Mouse (Mus musculus) gonadal fat pad, adult 2 months (tissue): ENCODE results near the gene Ptgir. TPM values are rescaled to one million over a fixed set of nuclear protein-coding genes. Genes with fewer than 3 reads are reported as not detected.

ENCODE experiments used
- DNase-seq: peaks from one replicate; pipeline ENCODE4 v3.0.0-alpha.2; 2012; ENCODE audit warnings: low read depth
- polyA plus RNA-seq: library from polyadenylated mRNA; depleted of rRNA; stranded (reverse); fragments of >200 nt; gene quantifications from 2 replicates; pipeline ENCODE4 v1.2.3, GENCODE M21; 2012

Ptgir gene
- polyA plus RNA-seq, 1 experiment: 6.2 TPM

GRCm38 (mm10) chr7:16916342-16917265 is 10.3 kb downstream of the Ptgir start:
- DNase-seq: no peak

GRCm38 (mm10) chr7:16917447-16917846 is 11.2 kb downstream of the Ptgir start:
- no peak for DNase-seq

GRCm38 (mm10) chr7:16918014-16918413 is 11.7 kb downstream of the Ptgir start:
- no peak for DNase-seq

- no peak for DNase-seq
Measured at GRCm38 (mm10) chr7:16918670-16919069, 12.4 kb downstream of the Ptgir start.

GRCm38 (mm10) chr7:16919395-16920149 is 13.3 kb downstream of the Ptgir start:
- no peak for DNase-seq

GRCm38 (mm10) chr7:16920150-16920579 is 13.9 kb downstream of the Ptgir start:
- no peak for DNase-seq

- DNase-seq: no peak
Measured at GRCm38 (mm10) chr7:16920818-16921791, 14.8 kb downstream of the Ptgir start.

GRCm38 (mm10) chr7:16921881-16922335 is 15.6 kb downstream of the Ptgir start:
- no peak for DNase-seq

GRCm38 (mm10) chr7:16922360-16922973 is 16.2 kb downstream of the Ptgir start:
- no peak for DNase-seq

- no peak for DNase-seq
Measured at GRCm38 (mm10) chr7:16923283-16924036, 17.2 kb downstream of the Ptgir start.

GRCm38 (mm10) chr7:16924037-16924834 is 17.9 kb downstream of the Ptgir start, which contains the start of gene Calm3:
Gene Calm3, minus strand, starts transcription at chr7:16924114.
- peak; percentile 96 for DNase-seq

GRCm38 (mm10) chr7:16928341-16928740 is 22.1 kb downstream of the Ptgir start:
- DNase-seq: no peak

GRCm38 (mm10) chr7:16930850-16931249 is 24.6 kb downstream of the Ptgir start:
- DNase-seq: no peak

- DNase-seq: no peak
Measured at GRCm38 (mm10) chr7:16931968-16932627, 25.8 kb downstream of the Ptgir start.

GRCm38 (mm10) chr7:16932704-16933577 is 26.7 kb downstream of the Ptgir start:
- DNase-seq: no peak

- no peak for DNase-seq
Measured at GRCm38 (mm10) chr7:16937312-16937711, 31.0 kb downstream of the Ptgir start.

GRCm38 (mm10) chr7:16938117-16938791 is 32.0 kb downstream of the Ptgir start:
- DNase-seq: no peak
